Mouse (Mus musculus) WW6 (cell line): ENCODE results near the gene Rgcc.

ENCODE experiments used
- DNase-seq: peaks from one replicate; pipeline ENCODE4 v3.0.0-alpha.2; 2013; ENCODE audit warnings: low read depth, low spot score

Gene Rgcc

DNA sequence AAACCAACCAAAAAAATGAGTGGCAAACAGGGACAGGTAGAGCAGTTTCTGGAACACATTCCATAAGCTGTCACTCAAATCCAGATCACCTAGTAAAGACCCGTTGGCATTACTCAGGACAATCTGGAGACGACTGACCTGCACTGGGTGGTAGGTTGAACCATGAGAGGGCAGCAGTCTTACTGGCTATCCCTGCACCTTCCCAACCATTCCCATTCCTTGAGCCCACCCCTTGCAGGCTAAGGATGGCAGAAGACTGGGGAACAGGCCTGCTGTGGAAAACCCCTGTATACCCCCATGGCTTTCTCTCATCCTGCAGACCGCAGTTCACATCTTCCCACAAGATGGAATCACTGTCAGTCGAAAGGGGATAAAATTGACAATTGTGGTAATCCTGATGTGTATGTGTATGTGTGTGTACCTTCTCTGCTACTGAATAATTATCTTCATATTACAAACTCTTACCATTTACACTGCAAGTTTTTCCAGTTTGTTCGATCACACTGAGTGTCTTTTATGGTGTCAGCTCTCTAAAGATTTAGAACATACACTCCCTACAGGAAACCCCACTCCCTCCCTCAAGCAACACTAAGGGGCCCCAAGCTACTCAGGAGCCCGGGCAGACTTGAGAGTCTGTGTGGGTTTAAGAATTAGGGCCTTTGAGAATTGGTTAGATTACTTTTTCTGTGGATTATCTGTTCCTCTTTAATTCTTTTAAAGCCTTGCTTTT, 59.6 kb downstream of the Rgcc start:
- DNase-seq: no peak

DNA sequence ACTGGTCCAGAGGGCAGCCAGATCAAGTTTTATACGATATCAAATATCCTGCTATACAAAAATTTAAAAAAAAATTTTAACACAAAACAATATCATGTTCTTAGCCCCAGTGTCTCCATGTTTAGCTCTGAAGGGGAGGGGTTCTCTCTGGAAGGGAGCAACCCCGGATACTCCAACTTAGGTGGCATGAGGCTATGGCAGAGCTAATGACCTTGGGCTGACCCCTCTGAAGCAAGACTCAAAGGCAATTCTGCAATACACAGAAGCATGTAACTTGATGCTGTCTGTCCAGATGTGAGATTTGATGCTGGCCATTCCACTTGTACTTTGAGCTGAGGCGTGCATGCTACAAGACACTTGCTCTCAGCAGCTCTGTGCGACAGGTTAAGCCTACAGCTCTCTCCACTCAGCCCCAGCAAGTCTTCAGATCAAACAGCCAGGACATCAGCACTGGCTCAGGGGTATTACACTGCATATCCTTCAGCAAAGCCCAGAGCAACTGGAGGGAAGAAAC, 60.3 kb downstream of the Rgcc start:
- DNase-seq: no peak

DNA sequence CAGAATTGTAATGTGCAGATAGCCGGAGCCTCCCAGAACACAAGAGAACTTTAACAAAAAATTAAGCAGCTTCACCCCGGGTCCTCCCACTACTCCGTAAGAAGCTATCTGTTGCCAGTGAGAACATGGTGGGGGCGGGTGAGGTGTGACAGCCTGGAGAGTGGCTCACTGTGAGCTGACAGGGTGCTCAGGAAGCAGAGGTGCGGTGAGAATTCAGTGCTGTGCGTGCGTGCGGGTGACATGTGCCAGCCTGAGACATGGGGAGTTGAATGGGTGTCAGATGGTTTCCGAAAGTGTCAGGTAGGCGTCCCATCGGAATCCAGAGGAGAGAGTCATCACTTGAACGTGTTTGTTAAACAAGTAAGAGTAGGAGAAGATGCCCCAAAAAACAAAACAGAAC, 62.0 kb downstream of the Rgcc start:
- no peak for DNase-seq
